Mouse (Mus musculus): ENCODE measurements at regions not wholly inside any gene's neighbourhood (a gene's known extent, or its start where the extent isn't known, plus 50 kb on each side); places are given as distances from the start of the nearest gene placed in this dataset.

GRCm38 (mm10) chr8:38723254-38723653, 1729.8 kb downstream of the AI429214 start:
- TF ChIP-seq CTCF (IDR thresholded peaks at IDR 0.05; ENCODE audit: borderline replicate concordance, insufficient read depth, low read depth, low read length) = no peak
- TF ChIP-seq POLR2A (IDR thresholded peaks at IDR 0.05; ENCODE audit: borderline replicate concordance, insufficient read depth, low read length) = no peak
- H3K27me3 ChIP-seq (ENCODE audit: control insufficient read depth, insufficient read depth, low read length) = no peaks in the 10 kb centered on the region
- no peak overlapping the region for H3K4me3 ChIP-seq (replicated peaks; ENCODE audit: insufficient read depth, low read depth, low read length)
- no peak for DNase-seq
- no peaks in the 10 kb centered on the region for H3K4me1 ChIP-seq (ENCODE audit: control insufficient read depth, insufficient read depth, low read length)
- H3K27ac ChIP-seq (ENCODE audit: insufficient read depth, low read length) = no peak overlapping the region
- WGBS = 95% methylated on average over 4 of the region's 4 CpGs

GRCm38 (mm10) chr8:38725257-38725656, 1731.9 kb downstream of the AI429214 start:
- no peak overlapping the region for H3K4me3 ChIP-seq (replicated peaks; ENCODE audit: insufficient read depth, low read depth, low read length)
- no peak overlapping the region for H3K27ac ChIP-seq (ENCODE audit: insufficient read depth, low read length)
- H3K4me1 ChIP-seq (ENCODE audit: control insufficient read depth, insufficient read depth, low read length) = no peaks in the 10 kb centered on the region
- no peaks in the 10 kb centered on the region for H3K27me3 ChIP-seq (ENCODE audit: control insufficient read depth, insufficient read depth, low read length)
- TF ChIP-seq CTCF (IDR thresholded peaks at IDR 0.05; ENCODE audit: borderline replicate concordance, insufficient read depth, low read depth, low read length) (no peak), POLR2A (IDR thresholded peaks at IDR 0.05; ENCODE audit: borderline replicate concordance, insufficient read depth, low read length) (no peak)
- WGBS = 91% methylated on average over 5 of the region's 5 CpGs
- DNase-seq = no peak

DNA sequence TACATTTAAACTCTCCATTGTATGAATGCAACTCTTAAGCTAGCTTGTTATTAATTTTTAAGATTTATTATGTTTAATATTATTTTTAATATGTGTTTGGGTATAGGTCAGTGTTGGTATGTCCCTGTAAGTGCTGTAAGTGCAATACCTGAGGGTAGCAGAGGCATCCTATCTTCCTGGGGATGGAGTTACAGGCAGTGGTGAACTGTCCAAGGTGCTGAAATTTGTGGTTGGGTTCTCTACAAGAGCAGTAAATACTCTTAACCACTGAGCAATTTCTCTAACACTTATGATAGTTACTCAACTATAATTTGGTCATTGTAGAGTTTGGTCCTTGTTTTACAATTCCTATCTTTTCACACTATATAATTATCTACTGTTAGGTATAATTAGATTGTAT, 1753.7 kb downstream of the AI429214 start:
- Histone ChIP-seq H3K27ac (ENCODE audit: insufficient read depth, low read length) (no peak overlapping the region), H3K4me1 (ENCODE audit: control insufficient read depth, insufficient read depth, low read length) (no peaks in the 10 kb centered on the region), H3K4me3 (replicated peaks; ENCODE audit: insufficient read depth, low read depth, low read length) (no peak overlapping the region), H3K27me3 (ENCODE audit: control insufficient read depth, insufficient read depth, low read length) (no peaks in the 10 kb centered on the region)
- no peak for DNase-seq
- TF ChIP-seq CTCF (IDR thresholded peaks at IDR 0.05; ENCODE audit: borderline replicate concordance, insufficient read depth, low read depth, low read length) (no peak), POLR2A (IDR thresholded peaks at IDR 0.05; ENCODE audit: borderline replicate concordance, insufficient read depth, low read length) (no peak)

GRCm38 (mm10) chr8:38766626-38767226, 1773.3 kb downstream of the AI429214 start:
- WGBS = 75% methylated on average over 5 of the region's 5 CpGs
- Histone ChIP-seq H3K4me1 (ENCODE audit: control insufficient read depth, insufficient read depth, low read length) (no peaks in the 10 kb centered on the region), H3K4me3 (replicated peaks; ENCODE audit: insufficient read depth, low read depth, low read length) (no peak overlapping the region), H3K27me3 (ENCODE audit: control insufficient read depth, insufficient read depth, low read length) (no peaks in the 10 kb centered on the region), H3K27ac (ENCODE audit: insufficient read depth, low read length) (no peak overlapping the region)
- no peak for DNase-seq
- TF ChIP-seq POLR2A (IDR thresholded peaks at IDR 0.05; ENCODE audit: borderline replicate concordance, insufficient read depth, low read length) (no peak), CTCF (IDR thresholded peaks at IDR 0.05; ENCODE audit: borderline replicate concordance, insufficient read depth, low read depth, low read length) (no peak)

- Histone ChIP-seq H3K27ac (ENCODE audit: insufficient read depth, low read length) (no peak overlapping the region), H3K4me1 (ENCODE audit: control insufficient read depth, insufficient read depth, low read length) (no peaks in the 10 kb centered on the region), H3K27me3 (ENCODE audit: control insufficient read depth, insufficient read depth, low read length) (no peaks in the 10 kb centered on the region), H3K4me3 (replicated peaks; ENCODE audit: insufficient read depth, low read depth, low read length) (no peak overlapping the region)
- DNase-seq = no peak
- TF ChIP-seq POLR2A (IDR thresholded peaks at IDR 0.05; ENCODE audit: borderline replicate concordance, insufficient read depth, low read length) (no peak), CTCF (IDR thresholded peaks at IDR 0.05; ENCODE audit: borderline replicate concordance, insufficient read depth, low read depth, low read length) (no peak)
These were observed 1819.1 kb downstream of the AI429214 start for GRCm38 (mm10) chr8:38812482-38812881.

GRCm38 (mm10) chr8:38818163-38818562, 1824.8 kb downstream of the AI429214 start:
- TF ChIP-seq POLR2A (IDR thresholded peaks at IDR 0.05; ENCODE audit: borderline replicate concordance, insufficient read depth, low read length) (no peak), CTCF (IDR thresholded peaks at IDR 0.05; ENCODE audit: borderline replicate concordance, insufficient read depth, low read depth, low read length) (no peak)
- no peak overlapping the region for H3K4me3 ChIP-seq (replicated peaks; ENCODE audit: insufficient read depth, low read depth, low read length)
- 17% methylated on average over 1 of the region's 1 CpGs for WGBS
- DNase-seq = peak in 1 of 2 experiments; percentile 18
- no peaks in the 10 kb centered on the region for H3K4me1 ChIP-seq (ENCODE audit: control insufficient read depth, insufficient read depth, low read length)
- H3K27ac ChIP-seq (ENCODE audit: insufficient read depth, low read length) = no peak overlapping the region
- no peaks in the 10 kb centered on the region for H3K27me3 ChIP-seq (ENCODE audit: control insufficient read depth, insufficient read depth, low read length)

DNA sequence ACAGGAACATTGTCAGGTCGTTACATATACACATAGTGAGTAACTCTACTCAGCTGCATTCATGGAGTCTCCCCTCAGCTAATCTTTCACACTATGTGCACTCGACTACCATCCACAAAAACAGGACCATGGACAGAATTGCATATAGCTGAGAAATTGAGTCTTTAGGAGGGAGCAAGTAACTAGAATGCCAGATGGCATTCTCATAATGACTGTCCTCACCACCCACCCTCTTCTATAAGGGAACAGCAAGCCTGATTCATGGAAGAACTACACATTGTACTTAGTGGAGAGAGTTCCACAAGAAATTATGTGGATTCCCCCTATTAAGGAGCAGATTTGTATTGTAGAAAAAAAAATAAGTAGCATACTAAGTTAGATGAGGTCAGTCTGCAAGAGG, 1813.4 kb upstream of the Adam24 start:
- DNase-seq = no peak
- TF ChIP-seq POLR2A (IDR thresholded peaks at IDR 0.05; ENCODE audit: borderline replicate concordance, insufficient read depth, low read length) (no peak), CTCF (IDR thresholded peaks at IDR 0.05; ENCODE audit: borderline replicate concordance, insufficient read depth, low read depth, low read length) (no peak)
- no peaks in the 10 kb centered on the region for H3K4me1 ChIP-seq (ENCODE audit: control insufficient read depth, insufficient read depth, low read length)
- no peak overlapping the region for H3K4me3 ChIP-seq (replicated peaks; ENCODE audit: insufficient read depth, low read depth, low read length)
- no peaks in the 10 kb centered on the region for H3K27me3 ChIP-seq (ENCODE audit: control insufficient read depth, insufficient read depth, low read length)
- H3K27ac ChIP-seq (ENCODE audit: insufficient read depth, low read length) = no peak overlapping the region
- WGBS = 59% methylated on average over 2 of the region's 2 CpGs

DNA sequence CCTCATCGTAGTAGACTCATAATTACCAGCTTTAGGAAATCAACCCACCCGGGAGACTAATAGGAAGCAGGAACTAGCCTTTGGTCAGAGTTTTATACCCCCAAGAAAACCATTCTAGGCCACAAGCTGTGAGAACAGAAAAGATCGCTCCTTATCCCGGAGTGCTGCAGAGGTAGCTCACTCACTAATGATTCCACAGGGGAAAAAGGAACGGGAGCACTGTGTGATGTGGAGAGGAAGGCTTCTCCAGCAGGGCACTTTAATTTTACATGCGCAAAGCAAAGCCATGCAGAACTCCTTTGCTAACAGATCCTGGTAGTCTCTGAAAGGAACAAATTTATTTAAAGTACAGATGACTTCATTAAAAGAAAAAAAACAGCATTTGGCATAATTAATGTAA, 1807.5 kb upstream of the Adam24 start:
- no peak for TF ChIP-seq POLR2A (IDR thresholded peaks at IDR 0.05; ENCODE audit: borderline replicate concordance, insufficient read depth, low read length)
- no peak for TF ChIP-seq CTCF (IDR thresholded peaks at IDR 0.05; ENCODE audit: borderline replicate concordance, insufficient read depth, low read depth, low read length)
- WGBS = 64% methylated on average over 6 of the region's 6 CpGs
- no peaks in the 10 kb centered on the region for H3K27me3 ChIP-seq (ENCODE audit: control insufficient read depth, insufficient read depth, low read length)

More for the DNA sequence above, 1807.5 kb upstream of the Adam24 start:
- Histone ChIP-seq H3K27ac (ENCODE audit: insufficient read depth, low read length) (no peak overlapping the region), H3K4me3 (replicated peaks; ENCODE audit: insufficient read depth, low read depth, low read length) (no peak overlapping the region), H3K4me1 (ENCODE audit: control insufficient read depth, insufficient read depth, low read length) (no peaks in the 10 kb centered on the region)
- no peak for DNase-seq

Measured in cerebellum, adult 2 months (tissue).